Mouse (Mus musculus): ENCODE results near the gene Topaz1. TPM values are rescaled to one million over a fixed set of nuclear protein-coding genes. Genes with fewer than 3 reads are reported as not detected.

Topaz1 gene
- not detected for total RNA-seq (2021)
- long read RNA-seq, experiment 1 = 0 reads
- long read RNA-seq, experiment 2 = 0 reads

DNA sequence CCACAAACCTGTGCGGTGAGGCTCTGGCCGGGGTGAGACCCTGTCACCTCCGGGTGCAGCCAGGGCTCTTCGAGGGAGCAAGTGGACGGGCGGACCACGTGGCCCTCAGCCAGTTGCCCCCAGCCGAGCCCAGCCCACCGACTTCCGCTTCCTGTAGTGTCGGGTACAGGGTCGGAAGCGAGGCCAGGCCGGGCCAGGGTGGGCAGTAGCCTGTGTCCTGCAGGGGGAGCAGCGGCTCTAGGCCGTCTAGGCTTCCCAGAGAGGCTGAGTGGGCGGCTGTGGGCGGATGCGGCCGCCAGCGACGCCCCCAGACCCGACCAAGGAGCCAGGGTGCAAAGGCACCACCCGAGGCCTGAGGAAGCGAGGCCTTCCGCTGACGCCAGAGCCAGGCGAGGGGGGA is at the start of gene Topaz1:
Gene Topaz1 (plus strand): TSS at position 287 of the 400 bp plus-strand sequence.
- no peak for DNase-seq (ENCODE audit: low spot score in 2 of 2)

DNA sequence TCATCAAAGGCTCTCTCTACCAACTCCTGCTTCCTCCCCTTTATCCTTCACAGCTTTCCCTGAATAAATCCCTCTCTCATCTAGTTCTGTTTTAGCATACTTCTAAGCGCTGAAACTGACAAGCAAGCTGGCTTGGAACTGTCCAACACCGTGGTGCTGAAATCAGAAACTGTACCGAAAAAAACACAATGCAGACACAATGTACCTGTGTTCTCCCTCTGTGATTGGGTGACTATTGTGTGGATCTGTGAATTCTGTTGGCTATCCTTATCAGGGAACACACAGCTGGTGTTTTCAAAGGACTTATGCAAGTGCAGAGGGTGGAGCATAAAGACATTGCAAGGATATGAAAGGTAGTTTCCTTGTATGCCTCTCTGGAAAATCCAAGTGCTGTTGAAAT is 45.3 kb upstream of the Topaz1 start:
- DNase-seq (ENCODE audit: low spot score in 2 of 2) = peak in 1 of 2 experiments; percentile 28

DNA sequence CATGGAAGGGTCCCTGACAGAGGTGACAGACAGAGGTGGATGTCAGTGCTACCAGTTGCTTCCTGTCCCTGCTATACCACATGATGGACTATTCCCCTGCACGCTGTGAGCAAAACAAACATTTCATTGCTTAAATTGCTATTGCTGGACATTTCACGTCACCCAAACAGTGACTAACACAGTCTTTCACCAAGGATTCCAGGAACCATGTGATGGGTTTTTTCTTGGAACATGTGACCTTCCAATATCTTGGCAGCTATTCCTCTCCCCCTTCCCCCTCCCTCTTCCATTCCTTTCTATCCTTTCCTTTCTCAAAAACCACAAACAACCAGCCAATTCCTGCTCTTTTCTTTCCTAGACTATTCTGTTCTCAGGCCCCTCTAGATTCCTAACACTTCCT is 33.3 kb upstream of the Topaz1 start:
- no peak for DNase-seq (ENCODE audit: low spot score in 2 of 2)

DNA sequence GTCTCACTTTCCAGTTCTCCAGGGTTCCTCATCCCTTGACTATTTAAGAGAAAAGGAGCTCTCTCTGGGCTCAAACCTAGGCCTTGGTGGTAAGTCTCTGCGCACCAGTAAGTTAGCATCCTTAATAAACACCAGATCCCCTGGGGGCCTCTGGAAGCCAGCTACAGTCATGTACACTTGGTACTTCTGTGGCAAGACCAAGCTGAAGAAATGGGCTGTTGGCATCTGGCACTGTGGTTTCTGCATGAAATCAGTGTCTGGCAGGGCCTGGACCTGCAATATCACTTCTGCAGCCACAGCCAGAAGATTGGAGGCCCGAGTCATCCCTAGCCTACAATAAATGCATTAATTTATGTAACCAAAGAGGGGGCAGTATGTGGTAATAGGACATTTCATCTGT is 32.1 kb upstream of the Topaz1 start:
- no peak for DNase-seq (ENCODE audit: low spot score in 2 of 2)

- no peak for DNase-seq (ENCODE audit: low spot score in 2 of 2)
These were observed 30.8 kb upstream of the Topaz1 start for GRCm38 (mm10) chr9:122716131-122716921.

DNA sequence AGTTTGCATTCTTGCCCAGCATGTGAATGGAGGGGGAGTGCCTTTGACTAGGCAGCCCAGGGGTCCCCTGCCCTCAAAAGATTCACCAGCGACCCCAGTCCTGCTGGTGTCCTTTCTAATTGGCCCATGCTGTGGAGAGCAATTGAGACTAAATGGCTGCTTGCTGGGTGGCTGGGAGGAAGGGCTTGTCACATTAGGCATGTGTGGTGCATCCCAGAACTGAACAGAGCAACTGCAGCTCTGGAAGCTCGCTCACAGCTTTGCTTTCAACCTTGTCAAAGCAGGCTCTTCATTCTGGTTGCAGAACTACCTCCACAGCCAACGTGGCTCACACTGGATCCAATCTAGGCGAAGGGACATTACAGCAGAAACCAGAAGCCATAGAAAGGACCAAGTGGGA is 24.9 kb upstream of the Topaz1 start:
- DNase-seq (ENCODE audit: low spot score in 2 of 2) = no peak

DNA sequence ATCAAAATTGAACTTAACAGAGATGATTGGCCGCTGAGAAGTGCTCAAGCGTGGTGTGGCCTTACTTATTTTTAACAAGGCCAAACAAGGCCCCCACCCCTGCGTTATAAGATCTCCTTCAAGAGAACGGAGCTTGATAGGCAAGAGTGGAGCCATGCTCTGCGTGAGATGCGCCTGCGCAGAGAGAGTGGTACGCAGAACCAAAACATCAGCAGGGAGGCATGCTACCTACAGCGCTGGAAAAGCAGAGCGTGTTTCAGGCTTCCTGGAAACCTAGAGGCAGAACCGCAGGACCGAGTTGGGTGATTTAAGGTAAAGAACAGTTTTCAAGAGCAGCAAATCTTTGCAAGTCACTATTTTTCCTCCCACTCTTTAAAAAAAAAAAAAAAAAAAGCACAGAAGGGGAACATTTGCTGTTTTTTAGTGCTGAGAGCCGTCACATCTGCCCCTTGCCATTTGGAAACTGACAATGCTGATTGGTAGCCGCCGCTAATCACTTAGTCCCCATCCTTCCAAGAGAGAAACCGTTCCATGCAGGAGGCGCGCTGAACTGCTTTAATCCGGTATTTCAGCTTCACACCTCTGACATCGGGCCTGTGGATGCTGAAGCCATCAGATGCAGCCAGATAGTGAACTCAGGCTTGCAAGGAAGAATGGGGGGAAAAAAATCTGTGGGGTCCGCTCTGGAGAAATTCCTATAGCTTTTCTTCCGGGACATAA is 21.9 kb upstream of the Topaz1 start:
- no peak for DNase-seq (ENCODE audit: low spot score in 2 of 2)

DNA sequence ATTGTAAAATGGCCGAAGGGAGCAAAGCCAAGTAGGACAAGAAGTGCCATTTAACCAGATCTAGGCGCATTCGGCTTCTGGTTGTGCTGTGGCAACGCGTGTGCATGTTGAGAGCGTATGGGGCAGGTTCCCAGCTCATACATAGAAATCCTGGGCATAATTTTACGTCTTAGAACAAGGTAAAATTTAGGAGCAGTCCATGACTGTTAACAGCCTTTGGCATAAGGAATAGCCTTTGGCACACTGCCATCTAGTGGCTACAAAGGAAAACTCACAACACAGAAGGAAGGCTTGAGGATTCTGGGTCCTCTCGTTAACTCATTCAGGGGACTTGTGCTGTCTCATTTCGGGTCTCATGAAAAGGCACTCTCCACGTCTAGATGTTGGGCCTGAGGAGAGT is 17.6 kb upstream of the Topaz1 start:
- peak in 1 of 2 experiments; percentile 28 for DNase-seq (ENCODE audit: low spot score in 2 of 2)

GRCm38 (mm10) chr9:122732126-122732810 is 14.9 kb upstream of the Topaz1 start:
- no peak for DNase-seq (ENCODE audit: low spot score in 2 of 2)

DNA sequence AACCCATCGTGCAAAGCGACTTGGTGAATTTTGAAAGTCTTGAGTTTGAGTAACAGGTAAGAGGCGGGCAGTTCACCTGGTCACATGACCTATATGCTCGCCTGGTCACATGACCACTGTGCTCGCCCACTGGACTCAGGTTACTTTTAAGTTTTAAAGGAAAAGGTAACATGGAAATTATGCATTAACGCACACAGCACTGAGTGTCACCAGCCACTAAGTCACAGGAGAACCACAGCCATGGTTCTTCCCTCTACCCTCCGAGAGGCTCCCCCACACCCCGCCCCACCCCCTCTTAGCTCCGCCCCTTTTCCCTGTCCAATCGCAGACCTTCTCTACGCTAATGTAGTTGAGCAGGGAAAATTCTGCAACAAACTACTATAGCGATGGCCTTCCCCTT is 13.9 kb upstream of the Topaz1 start:
- no peak for DNase-seq (ENCODE audit: low spot score in 2 of 2)

- no peak for DNase-seq (ENCODE audit: low spot score in 2 of 2)
These were observed 12.2 kb upstream of the Topaz1 start for GRCm38 (mm10) chr9:122734934-122735333.

DNA sequence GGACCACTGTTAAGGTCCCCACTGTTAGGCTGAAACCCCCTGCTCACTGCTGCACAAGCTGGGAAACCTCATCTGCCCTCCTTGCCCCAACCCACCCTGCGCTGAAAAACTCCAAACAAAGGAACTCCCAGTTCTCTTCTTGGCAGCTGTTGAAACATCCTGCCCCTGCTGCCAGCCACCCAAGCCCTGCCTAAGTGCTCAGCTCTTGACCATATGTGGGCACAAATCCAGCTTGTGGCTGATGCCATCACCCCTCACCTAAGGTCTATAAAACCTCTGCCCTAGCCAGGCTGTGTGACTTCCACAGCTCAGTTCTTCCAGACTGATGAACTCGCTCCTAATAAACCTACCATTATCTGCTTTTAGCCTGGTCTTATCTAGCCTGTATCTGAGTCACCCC is 11.1 kb upstream of the Topaz1 start:
- DNase-seq (ENCODE audit: low spot score in 2 of 2) = no peak

GRCm38 (mm10) chr9:122736742-122737141 is 10.4 kb upstream of the Topaz1 start:
- peak in 1 of 2 experiments; percentile 45 for DNase-seq (ENCODE audit: low spot score in 2 of 2)

GRCm38 (mm10) chr9:122745879-122746278 is 1.3 kb upstream of the Topaz1 start:
- DNase-seq (ENCODE audit: low spot score in 2 of 2) = no peak

- DNase-seq (ENCODE audit: low spot score in 2 of 2) = no peak
These were observed 10.5 kb downstream of the Topaz1 start for GRCm38 (mm10) chr9:122757614-122758013.

GRCm38 (mm10) chr9:122760111-122760510 is 13.0 kb downstream of the Topaz1 start:
- no peak for DNase-seq (ENCODE audit: low spot score in 2 of 2)

DNA sequence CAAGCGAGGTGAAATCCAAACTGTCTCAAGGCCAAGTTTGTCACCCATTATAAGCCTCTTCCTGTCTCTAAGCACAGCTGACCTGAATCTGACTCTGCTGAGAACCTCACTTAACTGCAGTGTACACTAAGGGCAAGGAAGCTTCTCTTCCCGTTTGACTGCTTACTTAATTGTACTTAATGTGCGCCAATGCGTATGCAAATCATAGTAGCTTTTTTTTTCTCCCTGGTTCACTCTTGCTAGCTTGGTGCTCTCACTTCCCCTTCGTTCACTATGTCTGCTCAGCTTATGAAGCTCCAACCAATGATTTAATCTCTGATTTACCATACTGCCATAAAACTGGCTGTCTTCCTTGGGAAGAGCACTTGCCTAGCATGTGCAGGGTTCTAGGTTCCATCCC is 38.1 kb downstream of the Topaz1 start:
- DNase-seq (ENCODE audit: low spot score in 2 of 2) = no peak

DNA sequence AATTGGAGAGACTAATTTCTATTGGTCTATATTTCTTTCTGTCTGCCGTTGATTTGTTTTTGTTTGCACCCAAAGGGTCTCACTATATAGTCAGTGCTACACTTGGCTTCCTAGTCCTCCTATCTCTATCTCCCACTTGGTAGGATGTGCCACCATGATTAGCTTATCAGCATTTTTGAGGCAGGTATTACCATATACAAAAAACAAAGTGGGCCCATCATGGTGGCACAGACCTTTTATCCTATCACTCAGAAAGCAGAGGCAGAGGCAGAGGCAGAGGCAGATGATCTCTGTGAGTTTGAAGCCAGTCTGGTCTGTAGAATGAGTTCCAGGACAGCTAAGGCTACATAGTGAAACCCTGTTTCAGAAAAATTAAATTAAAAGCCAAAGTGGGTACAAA is 39.4 kb downstream of the Topaz1 start:
- DNase-seq (ENCODE audit: low spot score in 2 of 2) = no peak

DNA sequence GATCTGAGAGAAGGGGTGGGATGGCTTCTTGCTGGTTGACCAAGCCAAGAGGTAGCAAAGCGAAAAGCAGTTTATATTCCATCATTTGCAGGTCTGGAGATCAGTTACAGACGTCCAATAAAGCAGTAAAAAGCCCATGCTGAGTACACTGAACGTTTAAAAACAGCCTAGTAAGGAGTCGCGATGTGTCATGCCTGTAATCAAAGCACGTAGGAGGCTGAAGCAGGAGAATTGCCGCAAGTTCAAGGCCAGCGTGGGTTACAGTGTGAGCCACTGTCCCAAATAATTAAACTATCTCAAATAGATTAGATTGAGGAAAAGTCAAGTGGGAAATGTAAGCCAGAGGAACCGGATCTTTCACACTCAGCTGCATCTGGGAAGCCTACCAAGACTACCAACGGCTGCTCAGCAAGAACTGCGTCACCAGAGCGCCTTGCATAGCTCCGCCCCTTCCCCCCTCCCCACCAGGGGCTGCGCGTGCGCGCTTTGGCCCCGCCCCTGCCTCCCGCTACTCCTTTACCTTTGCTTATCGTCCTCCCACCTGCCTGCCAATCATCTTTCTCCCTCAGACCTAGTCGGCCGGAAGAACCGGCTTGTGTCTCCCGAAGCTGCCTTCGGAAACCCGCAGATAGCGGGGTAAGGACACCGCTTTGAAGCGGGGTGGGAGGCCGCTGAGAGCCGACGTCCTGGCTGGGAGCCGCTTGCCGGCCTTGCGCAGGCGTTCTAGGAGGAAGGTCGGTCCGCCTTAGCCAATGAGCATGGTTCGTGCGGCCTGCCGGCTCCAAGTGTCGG is 58.1 kb downstream of the Topaz1 start, which contains the start of gene Tcaim:
Gene Tcaim (plus strand): TSS at position 487 of the 792 bp plus-strand sequence.
- peak; percentile 82 to 91 for DNase-seq (ENCODE audit: low spot score in 2 of 2)

GRCm38 (mm10) chr9:122805845-122806341 is 58.7 kb downstream of the Topaz1 start:
- no peak for DNase-seq (ENCODE audit: low spot score in 2 of 2)

GRCm38 (mm10) chr9:122807186-122807585 is 60.0 kb downstream of the Topaz1 start:
- DNase-seq (ENCODE audit: low spot score in 2 of 2) = no peak
